Mouse (Mus musculus) spleen, adult 2 months (tissue): ENCODE results near the gene Aldh16a1.

ENCODE experiments used
- CTCF ChIP-seq: fragments of 200-500 bp; IDR thresholded peaks from 2 replicates; pipeline ENCODE4 v1.5.1; 2011; ENCODE audit warnings: mild to moderate bottlenecking, inconsistent platforms; ENCODE audit not compliant: insufficient read depth, insufficient read length, insufficient replicate concordance; ENCODE audit errors: extremely low read depth
- POLR2A ChIP-seq: fragments of 200-500 bp; IDR thresholded peaks from 2 replicates; pipeline ENCODE4 v1.6.1; 2011; ENCODE audit warnings: low read depth, low read length, inconsistent platforms

DNA sequence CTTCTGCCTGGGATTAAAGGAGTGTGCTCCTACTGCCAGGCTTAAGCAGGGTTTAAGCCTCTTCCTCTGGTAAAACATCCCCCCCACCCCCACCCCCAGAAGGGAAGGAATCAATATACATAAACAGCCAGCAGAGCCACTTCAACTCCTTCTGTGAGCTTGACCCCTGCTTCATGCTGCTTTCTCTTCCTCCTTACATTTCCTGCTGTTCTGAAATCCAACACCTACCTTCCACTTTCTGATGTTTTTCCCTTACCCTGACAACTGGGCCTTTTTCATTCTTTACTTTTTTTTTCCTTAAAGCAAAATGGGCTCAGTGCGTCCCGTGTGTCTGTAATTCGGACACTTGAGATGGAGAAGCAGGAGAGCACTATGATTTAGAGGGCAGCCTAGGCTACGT lies 4.1 kb downstream of the Aldh16a1 start:
- TF ChIP-seq POLR2A (no peak), CTCF (no peak)
